Mouse (Mus musculus) layer of hippocampus, postnatal 10 days (tissue): Measurements from ENCODE around the gene Ppp2r5c. TPM values are rescaled to one million over a fixed set of nuclear protein-coding genes. Genes with fewer than 3 reads are reported as not detected.

ENCODE experiments used
- DNase-seq, 2 experiments: peaks; one replicate each; pipeline ENCODE4 v3.0.0; 2021; ENCODE audit warnings: low spot score in 2 of 2
- total RNA-seq, 2 experiments: library from RNA; stranded (reverse); gene quantifications; 2 replicates each; pipeline ENCODE4 v1.2.3; 2021

Gene Ppp2r5c
- total RNA-seq, 2 experiments from 2014 or later = 247 to 251 TPM

DNA sequence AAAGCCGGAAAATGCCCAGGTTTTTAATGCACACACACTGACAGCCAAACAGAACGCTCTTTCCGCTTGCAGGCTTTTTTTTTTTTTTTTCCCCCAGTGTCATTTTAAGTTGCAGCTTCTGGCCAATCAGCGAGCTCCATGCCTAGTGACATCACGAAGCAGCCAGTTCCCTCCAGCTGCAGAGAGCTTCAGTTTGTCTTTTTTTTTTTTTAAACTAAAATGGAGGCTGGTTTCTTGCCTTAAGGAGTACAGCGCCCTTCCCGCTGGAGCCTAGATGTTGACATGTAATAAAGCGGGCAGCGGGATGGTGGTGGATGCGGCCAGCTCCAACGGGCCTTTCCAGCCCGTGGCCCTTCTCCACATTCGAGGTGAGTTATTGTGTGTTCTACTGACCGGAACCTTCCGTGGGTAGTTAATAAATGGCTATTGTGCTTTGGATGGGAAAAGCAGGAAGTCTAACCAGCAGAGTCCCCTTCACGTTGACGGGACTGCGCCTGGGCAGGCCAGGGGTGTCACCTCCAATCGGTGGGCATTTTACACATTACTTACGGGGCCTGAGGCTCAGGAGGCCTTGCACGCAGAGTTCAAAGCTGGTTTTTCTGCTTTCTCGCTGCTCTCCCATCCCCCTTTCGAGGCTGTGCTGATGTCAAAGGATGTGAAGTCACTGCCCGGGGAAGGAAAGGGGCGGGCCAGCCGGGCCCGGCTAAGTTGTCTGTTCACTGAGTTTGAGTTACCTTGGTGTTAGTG lies 38.8 kb downstream of the Ppp2r5c start:
- DNase-seq = peak; percentile 68 to 75

DNA sequence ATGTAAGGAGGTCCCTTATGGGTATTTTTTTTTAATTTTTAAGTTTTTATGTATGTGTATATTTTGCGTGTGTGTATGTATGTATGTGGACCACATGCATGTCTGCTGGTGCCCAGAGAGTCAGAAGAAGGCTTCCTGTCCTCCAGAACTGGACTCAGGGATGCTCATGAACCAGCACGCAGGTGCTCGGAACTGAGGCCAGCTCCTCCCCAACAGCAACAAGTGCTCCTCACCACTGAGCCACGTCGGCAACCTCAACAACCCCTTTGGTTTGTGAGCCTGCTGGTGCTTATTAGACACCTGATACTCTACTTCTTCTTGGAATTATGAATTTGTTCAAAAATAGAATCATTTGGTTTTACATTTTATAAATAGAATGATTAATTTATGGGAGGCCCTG lies 39.9 kb downstream of the Ppp2r5c start:
- no peak for DNase-seq

GRCm38 (mm10) chr12:110488031-110488430 lies 41.1 kb downstream of the Ppp2r5c start:
- DNase-seq = no peak

DNA sequence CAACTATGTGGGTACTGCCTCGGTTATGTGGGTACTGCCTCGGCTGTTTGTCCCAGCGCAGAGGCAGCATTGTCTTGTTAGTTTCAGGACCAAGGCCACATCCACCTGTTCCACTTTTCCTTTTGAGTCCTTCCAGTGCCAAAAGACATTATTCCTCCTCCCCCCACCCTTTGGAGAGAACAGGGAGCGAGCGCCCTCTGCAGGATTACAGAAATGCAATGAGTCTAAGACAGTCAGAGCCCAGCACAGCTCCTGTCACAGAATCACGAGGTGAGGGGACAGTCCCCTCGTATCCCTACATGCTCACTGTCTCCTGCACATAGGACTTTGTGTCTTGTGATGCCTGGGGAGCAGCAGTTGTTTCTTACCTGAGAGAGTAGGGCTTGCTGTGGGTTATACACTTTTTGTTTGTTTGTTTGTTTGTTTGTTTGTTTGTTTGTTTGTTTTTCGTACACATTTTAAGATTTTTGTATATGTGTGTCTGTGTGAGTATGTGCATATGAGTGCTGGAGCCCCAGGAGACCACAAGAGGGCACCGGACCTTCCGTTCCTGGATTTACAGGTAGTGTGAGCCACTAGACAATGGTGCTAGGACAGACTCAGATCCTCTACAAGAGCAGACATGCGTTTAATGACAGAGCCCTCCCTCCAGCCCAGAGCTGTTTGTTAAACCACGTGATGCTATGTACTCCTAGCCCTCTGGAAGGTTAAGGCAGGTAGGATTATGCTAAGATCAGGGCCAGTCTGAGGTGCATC lies 43.2 kb downstream of the Ppp2r5c start:
- DNase-seq = no peak

DNA sequence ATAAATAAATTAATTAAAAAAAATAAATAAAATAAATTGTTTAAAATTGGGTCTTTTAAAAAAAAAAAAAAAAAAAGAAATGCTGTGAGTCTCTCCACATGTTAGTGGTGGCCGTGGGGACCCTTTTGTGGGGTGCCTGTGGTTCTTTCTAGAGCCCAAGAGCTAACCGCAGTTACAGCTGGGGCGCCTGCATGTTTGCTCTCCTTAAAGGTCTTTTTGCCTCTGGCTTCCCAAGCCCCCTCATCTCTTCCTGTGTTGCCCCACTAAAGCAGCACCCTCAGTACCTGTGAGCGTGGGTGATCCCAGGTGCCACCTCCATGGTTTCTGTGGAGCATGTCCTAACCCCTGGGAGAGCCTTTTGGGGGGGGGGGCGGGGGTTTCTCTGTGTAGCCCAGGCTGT lies 45.5 kb downstream of the Ppp2r5c start:
- no peak for DNase-seq

GRCm38 (mm10) chr12:110493597-110494369 lies 46.9 kb downstream of the Ppp2r5c start:
- DNase-seq = no peak

DNA sequence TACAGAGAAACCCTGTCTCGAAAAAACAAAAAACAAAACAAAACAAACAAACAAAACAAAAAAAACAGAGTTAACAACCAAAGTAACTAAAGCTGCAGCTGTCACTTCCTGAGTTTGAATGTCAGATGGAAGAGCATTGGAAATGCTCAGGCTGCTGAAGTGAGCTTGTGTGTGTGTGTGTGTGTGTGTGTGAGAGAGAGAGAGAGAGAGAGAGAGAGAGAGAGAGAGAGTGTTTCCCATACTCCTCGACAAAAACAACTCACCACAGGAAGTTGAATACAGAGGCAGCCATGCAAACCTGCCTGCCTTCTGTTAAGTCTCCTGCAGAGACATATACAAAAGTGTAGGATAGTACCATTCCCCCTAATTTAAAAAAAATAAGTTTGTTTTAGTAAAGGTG lies 47.9 kb downstream of the Ppp2r5c start:
- DNase-seq = no peak

DNA sequence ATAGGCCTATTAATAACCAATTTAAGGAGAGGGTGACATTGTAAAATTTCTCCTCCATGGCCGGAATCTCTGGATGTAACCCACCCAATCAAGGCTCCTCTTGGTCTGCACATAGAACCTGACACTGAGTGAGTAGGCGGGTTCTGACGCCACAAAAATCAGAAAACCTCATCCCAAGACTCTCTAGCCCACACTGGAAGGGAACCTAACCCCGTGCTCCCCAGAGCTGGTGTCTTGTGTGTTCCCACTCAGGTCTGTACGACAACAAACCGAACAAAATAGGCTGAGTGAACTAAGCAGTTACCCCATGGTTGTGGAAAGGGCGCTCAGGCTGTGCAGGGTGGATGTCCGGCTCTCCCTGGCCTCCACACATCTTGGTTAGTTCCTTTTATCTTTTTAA lies 48.3 kb downstream of the Ppp2r5c start:
- no peak for DNase-seq

DNA sequence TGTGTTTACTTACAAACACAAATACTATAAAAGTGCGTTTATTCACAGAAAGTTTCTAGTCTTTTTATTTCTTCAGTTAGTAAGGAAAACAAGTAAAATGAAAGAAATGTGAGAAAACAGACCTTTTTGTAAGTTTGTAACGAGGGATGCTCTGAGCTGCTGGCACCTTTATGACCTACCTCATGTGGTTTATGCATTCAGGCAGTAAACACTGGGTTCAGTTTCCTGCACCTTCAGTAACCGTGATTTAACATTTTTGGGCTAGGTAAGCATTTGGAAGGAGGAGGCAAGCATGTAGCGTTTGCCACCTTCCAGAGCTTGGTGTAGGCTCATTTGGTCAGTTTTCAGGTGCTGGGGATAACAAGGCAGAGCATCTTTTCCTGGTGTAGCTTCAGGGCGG lies 49.1 kb downstream of the Ppp2r5c start:
- no peak for DNase-seq

DNA sequence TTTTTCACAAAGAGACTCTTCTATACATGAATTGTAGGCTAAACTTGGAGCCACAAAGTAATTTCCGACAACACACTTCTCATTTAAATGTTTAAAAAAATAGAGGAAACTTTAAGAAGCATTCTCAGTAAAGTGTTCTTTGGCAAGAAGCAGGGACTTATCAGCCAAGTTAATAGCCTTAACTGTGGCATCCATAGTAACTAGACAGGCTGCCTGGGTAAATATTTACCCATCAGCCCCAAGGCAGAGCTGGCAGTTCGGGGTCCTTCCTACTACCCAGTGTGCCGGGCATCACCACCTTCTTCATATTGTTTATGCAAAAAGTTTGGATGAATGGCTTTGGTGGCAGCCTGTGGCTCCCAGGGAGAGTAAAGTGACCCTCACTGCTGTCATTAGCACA lies 50.1 kb downstream of the Ppp2r5c start:
- no peak for DNase-seq

GRCm38 (mm10) chr12:110497485-110497884 lies 50.6 kb downstream of the Ppp2r5c start:
- no peak for DNase-seq

- DNase-seq = no peak
Measured at GRCm38 (mm10) chr12:110498283-110499224, 51.6 kb downstream of the Ppp2r5c start.

GRCm38 (mm10) chr12:110499225-110499992 lies 52.5 kb downstream of the Ppp2r5c start:
- DNase-seq = no peak

DNA sequence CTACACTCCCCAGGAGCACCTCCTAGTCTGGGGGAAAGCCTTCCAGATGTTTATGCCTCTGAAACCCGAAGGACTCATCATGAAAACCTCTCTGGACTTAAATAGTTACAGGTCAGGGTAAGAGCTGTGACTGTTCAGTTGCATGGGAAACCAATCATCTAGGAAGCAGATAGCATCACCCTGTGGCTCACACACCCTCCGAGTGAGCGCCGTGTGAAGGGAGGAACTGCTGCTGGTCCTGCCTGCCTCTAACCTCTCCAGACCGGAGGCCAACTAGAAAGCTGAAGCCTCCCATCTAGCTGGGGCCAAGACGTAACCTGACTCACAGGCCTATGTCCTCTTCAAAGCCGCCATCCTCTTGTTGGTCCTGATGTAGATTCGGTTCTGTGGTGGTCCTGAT lies 53.2 kb downstream of the Ppp2r5c start:
- no peak for DNase-seq

- DNase-seq = no peak
Measured at GRCm38 (mm10) chr12:110503406-110504144, 56.7 kb downstream of the Ppp2r5c start.

- DNase-seq = no peak
Measured at GRCm38 (mm10) chr12:110504145-110504490, 57.2 kb downstream of the Ppp2r5c start.

DNA sequence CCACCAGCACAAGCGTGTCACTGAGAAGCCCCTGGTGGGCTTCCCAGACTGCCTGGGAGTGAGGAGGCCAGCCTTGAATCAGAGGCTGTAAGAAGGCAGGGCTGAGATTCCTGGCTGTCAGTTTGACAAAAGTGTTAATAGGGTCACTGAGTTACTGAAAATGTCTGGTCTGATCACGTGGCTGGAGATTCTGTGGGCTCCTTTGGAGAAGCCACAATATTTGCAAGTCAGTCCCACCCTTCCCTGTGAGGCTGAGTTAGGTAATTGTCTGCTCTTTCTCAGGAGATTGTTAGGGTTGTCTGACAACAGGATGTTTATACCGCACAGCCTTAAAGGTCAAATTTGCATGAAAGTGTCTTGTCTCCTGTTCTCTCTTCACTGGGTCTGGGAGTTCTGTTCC lies 57.9 kb downstream of the Ppp2r5c start:
- DNase-seq = no peak

- DNase-seq = no peak
Measured at GRCm38 (mm10) chr12:110506046-110506445, 59.1 kb downstream of the Ppp2r5c start.

GRCm38 (mm10) chr12:110507714-110508297 lies 60.9 kb downstream of the Ppp2r5c start:
- no peak for DNase-seq
